8 mouse cellular contexts compared by ENCODE assay signal in genomic region chr17:29093961-29094309, GRCm38 (mm10). TPM values are rescaled to one million over a fixed set of nuclear protein-coding genes. Genes with fewer than 3 reads are reported as not detected.
A peak's percentile ranks its signal among the peaks of the same experiment; 100 is the strongest.
DNase-seq lines count a peak whose midpoint lies in the region; ATAC-seq and TF ChIP-seq lines count a peak whose summit lies in the region.

No protein-coding gene starts in this region.

- no peak for DNase-seq in cerebellum, adult 2 months
- no peak for DNase-seq in cerebellum, adult 11 months
- peak; percentile 38 for DNase-seq in right cerebral cortex, postnatal 25 days
- DNase-seq in right cerebral cortex, postnatal 36 days (ENCODE audit: low spot score in 2 of 2) = no peak
- peak; percentile 47 for DNase-seq in limb, embryonic 11.5 days (ENCODE audit: low spot score)
- no peak for DNase-seq in thymus, postnatal 25 days
- DNase-seq in cerebellum, postnatal 36 days = no peak

- TF ChIP-seq CTCF in cerebellum, adult 2 months (IDR thresholded peaks at IDR 0.05; ENCODE audit: borderline replicate concordance, insufficient read depth, low read depth, low read length) = no peak
- TF ChIP-seq CTCF in small intestine, adult 2 months (IDR thresholded peaks at IDR 0.05; ENCODE audit: extremely low read depth, insufficient read length, insufficient replicate concordance, low read depth, low read length) = no peak

- H3K4me1 ChIP-seq in cerebellum, adult 2 months (ENCODE audit: control insufficient read depth, insufficient read depth, low read length) = peaks cover 11% of the 10 kb centered on the region; the same call in 1 of the 2 replicates
- H3K4me1 ChIP-seq in limb, embryonic 11.5 days (ENCODE audit: control insufficient read depth, insufficient read depth, low read length) = peaks cover 19% of the 10 kb centered on the region
- peaks cover 2% of the 10 kb centered on the region for H3K4me1 ChIP-seq in small intestine, adult 2 months (ENCODE audit: control insufficient read depth, insufficient read depth, insufficient read length, low read length)

- WGBS in cerebellum, adult 2 months = under 1% methylated on average over 24 of the region's 24 CpGs
- under 1% methylated on average over 24 of the region's 24 CpGs for WGBS in limb, embryonic 11.5 days
- WGBS in small intestine, adult 2 months = under 1% methylated on average over 24 of the region's 24 CpGs

- no peaks in the 10 kb centered on the region for H3K9me3 ChIP-seq in limb, embryonic 11.5 days (ENCODE audit: control insufficient read depth, low read length)

- 0 out of 2 replicates have a peak, but pooled peaks have one; percentile 2 for ATAC-seq in limb, embryonic 11.5 days (ENCODE audit: insufficient number of reproducible peaks, low FRiP score, low TSS enrichment, low read depth)

- peak overlapping the region; percentile 69 for H3K4me3 ChIP-seq in cerebellum, adult 2 months (replicated peaks; ENCODE audit: insufficient read depth, low read depth, low read length)
- H3K4me3 ChIP-seq in limb, embryonic 11.5 days (ENCODE audit: low read depth, low read length) = peak overlapping the region; percentile 33
- peak overlapping the region; percentile 76 for H3K4me3 ChIP-seq in small intestine, adult 2 months (ENCODE audit: low read depth, low read length)

- no peak for TF ChIP-seq POLR2A in cerebellum, adult 2 months (IDR thresholded peaks at IDR 0.05; ENCODE audit: borderline replicate concordance, insufficient read depth, low read length)
- no peak for TF ChIP-seq POLR2A in small intestine, adult 2 months (IDR thresholded peaks at IDR 0.05; ENCODE audit: low read depth, low read length)

- no peak overlapping the region; the same call in 1 of the 2 replicates for H3K9ac ChIP-seq in limb, embryonic 11.5 days (ENCODE audit: low read length)

- H3K27ac ChIP-seq in cerebellum, adult 2 months (ENCODE audit: insufficient read depth, low read length) = no peak overlapping the region; the same call in 1 of the 2 replicates
- no peak overlapping the region for H3K27ac ChIP-seq in limb, embryonic 11.5 days (replicated peaks; ENCODE audit: low read depth, low read length)
- peak overlapping the region; percentile 93 for H3K27ac ChIP-seq in small intestine, adult 2 months (ENCODE audit: insufficient read depth, low read depth, low read length)

- H3K27me3 ChIP-seq in cerebellum, adult 2 months (ENCODE audit: control insufficient read depth, insufficient read depth, low read length) = no peaks in the 10 kb centered on the region
- peaks cover 18% of the 10 kb centered on the region for H3K27me3 ChIP-seq in limb, embryonic 11.5 days (ENCODE audit: control insufficient read depth, insufficient read depth, low read length)
- no peaks in the 10 kb centered on the region for H3K27me3 ChIP-seq in small intestine, adult 2 months (ENCODE audit: control insufficient read depth, insufficient read depth, low read length)

- peak overlapping the region; percentile 79 for H3K4me2 ChIP-seq in limb, embryonic 11.5 days (ENCODE audit: low read depth, severe bottlenecking)

- H3K36me3 ChIP-seq in limb, embryonic 11.5 days (ENCODE audit: control insufficient read depth, insufficient read depth, low read length) = no peaks in the 10 kb centered on the region
- H3K36me3 ChIP-seq in small intestine, adult 2 months (ENCODE audit: control insufficient read depth, insufficient read depth, low read length) = peaks cover 11% of the 10 kb centered on the region

RNA-seq across cellular contexts. Expression of gene Cdkn1a, which starts 3.2 kb away (rescaled TPM):
- 12.6 and 19.4 TPM in 2 replicates for polyA plus RNA-seq in cerebellum, adult 2 months (2012; rRNA removed)
- polyA plus RNA-seq in limb, embryonic 11.5 days (2014; fragmentation: Nextera tagmentation; extraction: Ambion mirVana) = 40.7 and 41.5 TPM in 2 replicates
- polyA plus RNA-seq in small intestine, adult 2 months (2012; rRNA removed) = 85.1 and 293 TPM in 2 replicates

RNA-seq across cellular contexts. Expression of gene Rab44, which starts 20.0 kb away (rescaled TPM):
- polyA plus RNA-seq in cerebellum, adult 2 months (2012; rRNA removed) = 0.32 and 0.47 TPM in 2 replicates
- polyA plus RNA-seq in limb, embryonic 11.5 days (2014; fragmentation: Nextera tagmentation; extraction: Ambion mirVana) = 0.16 TPM in 1 of 2 replicates, not detected in the other
- polyA plus RNA-seq in small intestine, adult 2 months (2012; rRNA removed) = 0.37 and 2.5 TPM in 2 replicates

Comparison
In these comparisons a context has a peak if more than half of its experiments do, and no peak if none do; other contexts are left out.
1. DNase-seq: peak in right cerebral cortex, postnatal 25 days (single experiment) and limb, embryonic 11.5 days (single experiment); none in cerebellum, adult 2 months (0 of 2), cerebellum, adult 11 months (single experiment), right cerebral cortex, postnatal 36 days (0 of 2), thymus, postnatal 25 days (single experiment) and cerebellum, postnatal 36 days (0 of 2).
2. Peak in every context shown above with its lines, with median percentiles within 50 percentile points of each other: H3K4me3 ChIP-seq.